Mouse (Mus musculus): ENCODE measurements around the gene Tjp2.

DNA sequence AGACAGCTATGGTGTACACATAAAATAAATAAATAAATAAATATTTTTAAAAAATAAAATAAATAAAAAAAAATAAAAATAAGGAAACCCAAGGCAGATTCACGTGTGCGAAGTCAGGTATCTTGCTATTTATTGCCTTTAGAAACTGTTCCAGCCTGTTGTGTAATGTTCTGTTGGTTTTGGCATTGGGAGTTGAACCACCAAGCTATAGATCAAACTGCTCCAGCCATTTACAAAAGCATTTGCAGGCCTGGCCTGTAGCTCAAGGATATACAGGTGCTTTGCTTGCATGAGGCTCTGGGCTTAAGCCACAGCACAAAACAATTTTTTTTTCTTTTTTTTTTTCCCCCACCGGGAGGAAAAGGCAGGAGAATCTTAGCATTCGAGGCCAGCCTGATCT is 13.2 kb upstream of the Tjp2 start:
- TF ChIP-seq CTCF (conservative IDR thresholded peaks at IDR 0.05 in 1 of 2, IDR thresholded peaks at IDR 0.05 in 1 of 2; ENCODE audit: low read depth in 2 of 2, low read length in 2 of 2) (no peak), MAX (IDR thresholded peaks at IDR 0.05; ENCODE audit: low read length) (no peak)
